Mouse (Mus musculus): ENCODE measurements around the gene Macrod2.

The Macrod2 gene

GRCm38 (mm10) chr2:142116623-142117022 is 1721.5 kb downstream of the Macrod2 start:
- TF ChIP-seq GATA4 (IDR thresholded peaks at IDR 0.05; ENCODE audit: insufficient replicate concordance, low read length) = no peak

DNA sequence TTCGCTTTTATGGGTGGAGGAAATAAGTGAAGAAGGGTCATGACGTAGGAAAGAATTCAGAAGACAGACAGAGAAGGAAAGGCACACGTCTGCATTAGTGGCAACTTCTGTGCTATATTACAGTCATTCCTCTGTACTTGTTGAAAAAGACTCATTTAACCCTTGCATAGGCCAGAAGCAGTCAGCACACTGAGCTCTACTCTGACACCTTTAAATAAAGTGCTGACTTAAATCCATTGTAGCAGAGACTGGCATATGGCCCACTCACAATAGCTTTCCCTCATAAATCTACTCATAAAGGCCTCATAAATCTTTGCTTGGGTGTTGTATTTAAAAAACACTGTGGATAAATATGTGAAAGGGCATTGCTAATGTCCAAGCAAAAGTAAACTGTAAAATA is 1733.0 kb downstream of the Macrod2 start:
- TF ChIP-seq GATA4 (IDR thresholded peaks at IDR 0.05; ENCODE audit: insufficient replicate concordance, low read length) = no peak

- TF ChIP-seq GATA4 (IDR thresholded peaks at IDR 0.05; ENCODE audit: insufficient replicate concordance, low read length) = no peak
Observed at GRCm38 (mm10) chr2:142129166-142129565, 1734.1 kb downstream of the Macrod2 start.

- no peak for TF ChIP-seq GATA4 (IDR thresholded peaks at IDR 0.05; ENCODE audit: insufficient replicate concordance, low read length)
Observed at GRCm38 (mm10) chr2:142149310-142149709, 1754.2 kb downstream of the Macrod2 start.

- TF ChIP-seq GATA4 (IDR thresholded peaks at IDR 0.05; ENCODE audit: insufficient replicate concordance, low read length) = no peak
Observed at GRCm38 (mm10) chr2:142163506-142164275, 1768.6 kb downstream of the Macrod2 start.

DNA sequence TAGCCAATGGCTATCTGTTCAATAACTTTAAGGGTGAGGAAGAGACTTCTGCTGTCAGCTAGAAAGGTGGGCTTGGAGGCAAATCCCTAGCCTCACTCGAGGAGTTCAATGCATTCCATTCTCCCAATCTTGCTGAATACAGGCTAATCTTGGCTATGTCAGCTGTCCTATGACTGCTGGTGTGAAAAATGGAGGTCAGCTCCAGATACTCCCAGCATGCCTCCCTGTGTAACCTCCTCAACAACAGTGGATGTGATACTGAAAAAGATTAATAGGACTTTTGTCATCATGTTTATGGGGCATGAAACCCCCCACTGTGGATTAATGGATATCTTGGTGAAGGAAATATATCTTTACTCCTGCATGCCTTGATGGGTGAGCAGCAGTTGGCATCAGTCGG is 1774.5 kb downstream of the Macrod2 start:
- TF ChIP-seq GATA4 (IDR thresholded peaks at IDR 0.05; ENCODE audit: insufficient replicate concordance, low read length) = no peak

- TF ChIP-seq GATA4 (IDR thresholded peaks at IDR 0.05; ENCODE audit: insufficient replicate concordance, low read length) = no peak
Observed at GRCm38 (mm10) chr2:142172706-142173105, 1777.6 kb downstream of the Macrod2 start.

GRCm38 (mm10) chr2:142174039-142174438 is 1778.9 kb downstream of the Macrod2 start:
- TF ChIP-seq GATA4 (IDR thresholded peaks at IDR 0.05; ENCODE audit: insufficient replicate concordance, low read length) = no peak

DNA sequence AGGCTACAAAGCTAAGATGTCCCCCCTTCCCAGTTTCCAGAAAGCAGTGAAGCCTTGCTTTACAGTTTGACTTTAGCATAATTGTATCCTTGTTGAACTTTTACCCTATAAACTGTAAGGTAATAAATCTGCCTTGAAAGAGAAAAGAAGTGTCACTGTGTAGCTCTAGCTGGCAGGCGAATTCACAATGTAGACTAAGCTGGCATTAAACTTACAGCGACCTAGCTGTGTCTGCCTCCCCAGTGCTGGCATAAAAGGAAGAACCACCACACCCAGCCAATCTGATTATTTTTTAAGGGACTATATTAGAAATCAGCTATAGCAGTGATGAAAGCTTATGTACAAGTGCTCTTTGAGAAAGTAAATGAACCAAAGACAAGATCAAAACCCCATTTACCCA is 1791.8 kb downstream of the Macrod2 start:
- TF ChIP-seq GATA4 (IDR thresholded peaks at IDR 0.05; ENCODE audit: insufficient replicate concordance, low read length) = no peak

- TF ChIP-seq GATA4 (IDR thresholded peaks at IDR 0.05; ENCODE audit: insufficient replicate concordance, low read length) = no peak
Observed at GRCm38 (mm10) chr2:142187428-142187827, 1792.3 kb downstream of the Macrod2 start.

- no peak for TF ChIP-seq GATA4 (IDR thresholded peaks at IDR 0.05; ENCODE audit: insufficient replicate concordance, low read length)
Observed at GRCm38 (mm10) chr2:142217371-142217770, 1822.3 kb downstream of the Macrod2 start.

GRCm38 (mm10) chr2:142222137-142222921 is 1827.2 kb downstream of the Macrod2 start:
- TF ChIP-seq GATA4 (IDR thresholded peaks at IDR 0.05; ENCODE audit: insufficient replicate concordance, low read length) = no peak

- TF ChIP-seq GATA4 (IDR thresholded peaks at IDR 0.05; ENCODE audit: insufficient replicate concordance, low read length) = no peak
Observed at GRCm38 (mm10) chr2:142222926-142223325, 1827.8 kb downstream of the Macrod2 start.

- no peak for TF ChIP-seq GATA4 (IDR thresholded peaks at IDR 0.05; ENCODE audit: insufficient replicate concordance, low read length)
Observed at GRCm38 (mm10) chr2:142230985-142231549, 1836.0 kb downstream of the Macrod2 start.

GRCm38 (mm10) chr2:142232828-142233227 is 1837.7 kb downstream of the Macrod2 start:
- TF ChIP-seq GATA4 (IDR thresholded peaks at IDR 0.05; ENCODE audit: insufficient replicate concordance, low read length) = no peak

DNA sequence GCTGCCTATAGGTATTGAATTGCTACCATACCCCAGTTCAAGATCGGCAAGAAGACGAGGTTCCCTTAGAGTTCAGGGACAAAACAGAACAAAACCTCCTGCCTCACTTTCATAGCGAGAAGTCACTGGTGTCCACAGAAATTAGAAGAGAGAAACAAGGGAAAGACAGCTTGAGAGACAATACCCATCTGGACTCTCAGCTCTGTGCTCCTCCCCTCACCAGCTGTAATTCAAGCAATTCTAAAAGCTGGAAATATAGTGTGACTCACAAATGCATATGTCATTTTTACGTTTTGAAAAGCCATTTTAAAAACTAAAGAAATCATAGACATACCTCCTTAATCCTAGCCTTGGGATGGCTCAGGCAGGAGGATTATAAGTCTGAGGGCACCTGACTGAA is 1848.4 kb downstream of the Macrod2 start:
- no peak for TF ChIP-seq GATA4 (IDR thresholded peaks at IDR 0.05; ENCODE audit: insufficient replicate concordance, low read length)

Data from liver, adult (tissue).